Mouse (Mus musculus) retina, postnatal 7 days (tissue): ENCODE results near the gene Gclc.

Experiments
- DNase-seq: peaks from one replicate; pipeline ENCODE4 v3.0.0-alpha.2; 2012; ENCODE audit warnings: low read depth, low spot score

The Gclc gene

DNA sequence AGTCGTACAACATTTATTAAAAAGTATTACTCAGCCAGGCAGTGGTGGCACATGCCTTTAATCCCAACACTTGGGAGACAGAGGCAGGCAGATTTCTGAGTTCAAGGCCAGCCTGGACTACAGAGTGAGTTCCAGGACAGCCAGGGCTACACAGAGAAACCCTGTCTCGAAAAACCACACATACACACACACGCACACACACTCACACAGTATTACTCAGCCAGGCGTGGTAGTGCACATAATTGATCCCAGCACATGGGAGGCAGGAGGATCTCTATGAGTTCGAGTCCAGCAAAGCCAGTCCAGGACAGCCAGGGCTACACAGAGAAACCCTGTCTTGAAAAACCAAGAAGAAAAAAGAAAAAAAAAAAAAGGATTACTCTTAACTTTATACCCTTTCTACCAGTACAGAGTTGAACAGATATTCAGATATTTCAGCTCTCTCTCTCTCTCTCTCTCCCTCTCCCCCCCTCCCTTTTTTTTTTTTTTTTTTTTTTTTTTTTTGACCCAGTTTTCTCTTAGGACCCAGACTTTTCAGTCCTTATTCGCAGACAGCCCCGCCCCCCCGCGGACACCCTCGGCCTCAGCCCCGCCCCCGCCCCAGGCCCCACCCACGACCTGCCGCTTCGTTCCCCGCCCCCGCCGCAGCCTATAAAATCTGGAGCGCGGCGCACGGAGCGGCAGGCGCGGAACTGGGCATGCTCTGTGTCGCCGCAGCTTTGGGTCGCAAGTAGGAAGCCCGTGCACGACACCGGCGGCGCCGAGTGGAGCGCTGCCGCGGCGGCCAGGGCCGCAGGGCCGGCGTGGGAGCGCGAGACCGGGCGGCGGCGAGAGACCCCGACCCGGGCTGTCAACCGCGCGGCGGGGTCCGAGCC is at the start of gene Gclc:
Gclc (plus strand) TSS at position 683 of the 875 bp plus-strand sequence.
- DNase-seq, result peak; percentile 85

- no peak for DNase-seq
These were observed 47.8 kb upstream of the Gclc start for GRCm38 (mm10) chr9:77706515-77706914.

- no peak for DNase-seq
These were observed 46.7 kb upstream of the Gclc start for GRCm38 (mm10) chr9:77707433-77708139.

DNA sequence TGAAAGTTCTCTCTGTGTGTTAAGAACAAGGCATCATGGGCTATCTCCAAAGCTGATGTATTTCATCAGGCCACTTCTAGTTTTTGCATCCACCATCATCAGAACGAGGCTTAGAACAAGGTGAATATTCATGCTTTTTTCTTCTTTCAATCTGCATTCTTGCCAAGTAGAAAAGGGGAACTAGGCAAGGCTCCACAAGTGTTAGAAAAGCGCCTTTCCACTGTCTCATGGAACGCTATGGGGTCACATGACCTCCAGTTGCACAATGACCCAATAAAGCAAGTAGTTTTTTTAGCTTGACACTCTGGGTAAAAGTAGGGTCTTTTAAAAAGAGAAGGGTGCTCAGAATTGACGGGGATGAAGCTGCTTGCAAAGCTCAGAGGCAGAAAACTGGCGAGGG is 45.4 kb upstream of the Gclc start:
- no peak for DNase-seq

GRCm38 (mm10) chr9:77711021-77711569 is 43.2 kb upstream of the Gclc start:
- no peak for DNase-seq

GRCm38 (mm10) chr9:77712816-77713215 is 41.5 kb upstream of the Gclc start:
- no peak for DNase-seq

GRCm38 (mm10) chr9:77713301-77713700 is 41.0 kb upstream of the Gclc start:
- no peak for DNase-seq

DNA sequence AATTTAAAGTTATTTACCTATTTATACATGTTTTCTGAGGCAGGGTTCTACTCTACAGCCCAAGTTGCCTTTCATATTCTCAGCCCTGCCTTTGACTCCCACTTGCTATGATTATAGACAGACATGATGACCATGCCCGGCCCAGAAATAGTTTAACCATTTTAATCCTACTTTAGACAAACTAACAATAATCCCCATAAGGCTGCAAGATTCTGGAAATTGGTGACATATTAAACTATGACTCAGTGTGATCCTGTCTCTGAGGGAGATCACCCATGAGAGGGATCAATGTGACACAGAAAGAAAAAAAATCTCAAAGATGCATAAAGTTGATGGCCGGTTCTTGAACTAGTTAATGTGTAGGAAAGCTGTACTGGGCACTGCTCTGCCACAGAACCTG is 39.1 kb upstream of the Gclc start:
- no peak for DNase-seq

DNA sequence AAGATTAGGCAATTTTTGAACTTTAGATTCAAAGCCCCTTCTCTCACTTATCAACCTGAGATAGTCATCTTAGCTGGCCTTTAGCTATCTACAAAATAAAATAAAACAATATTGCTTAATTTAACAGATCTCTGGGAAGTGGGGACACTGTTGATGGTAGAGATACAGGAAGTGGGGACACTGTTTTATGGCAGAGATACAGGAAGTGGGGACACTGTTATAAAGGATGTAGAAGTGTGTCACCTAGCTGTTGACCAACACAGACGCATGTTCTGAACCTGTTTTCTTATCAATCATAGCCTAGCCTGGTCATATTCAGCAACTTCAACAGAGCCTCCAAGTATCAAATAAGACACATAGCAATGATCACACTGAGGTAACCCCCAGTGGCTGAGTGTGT is 38.3 kb upstream of the Gclc start:
- no peak for DNase-seq

DNA sequence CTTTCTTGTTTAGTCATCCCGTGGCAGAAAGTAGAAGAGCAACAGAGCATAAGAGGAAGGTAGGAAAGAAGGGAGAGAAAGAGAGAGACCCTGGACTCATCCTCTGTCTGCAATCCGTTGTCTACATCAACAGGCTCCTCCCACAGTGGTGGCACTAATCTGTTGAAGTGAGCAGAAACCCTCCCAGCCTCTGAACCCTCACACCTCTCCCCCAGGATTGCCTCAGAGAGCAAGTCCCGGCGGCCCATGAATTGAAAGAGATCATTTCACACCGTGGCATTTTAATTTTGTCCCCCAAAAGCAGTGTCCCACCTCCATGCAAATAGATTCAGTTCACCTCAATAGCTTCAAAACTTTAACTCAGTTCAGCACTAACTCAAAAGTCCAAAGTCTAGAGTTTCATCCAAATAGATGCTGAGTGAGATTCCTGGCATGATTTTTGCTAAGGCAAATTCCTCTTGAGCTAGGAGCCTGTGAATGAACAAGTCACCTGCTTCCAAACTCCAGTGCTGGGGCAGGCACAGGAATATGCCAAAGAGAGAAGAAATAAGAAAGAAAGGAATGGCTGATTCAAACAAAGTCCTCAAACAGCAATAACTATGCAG is 36.4 kb upstream of the Gclc start:
- no peak for DNase-seq

GRCm38 (mm10) chr9:77718816-77719411 is 35.4 kb upstream of the Gclc start:
- no peak for DNase-seq

GRCm38 (mm10) chr9:77719675-77720074 is 34.7 kb upstream of the Gclc start:
- no peak for DNase-seq

DNA sequence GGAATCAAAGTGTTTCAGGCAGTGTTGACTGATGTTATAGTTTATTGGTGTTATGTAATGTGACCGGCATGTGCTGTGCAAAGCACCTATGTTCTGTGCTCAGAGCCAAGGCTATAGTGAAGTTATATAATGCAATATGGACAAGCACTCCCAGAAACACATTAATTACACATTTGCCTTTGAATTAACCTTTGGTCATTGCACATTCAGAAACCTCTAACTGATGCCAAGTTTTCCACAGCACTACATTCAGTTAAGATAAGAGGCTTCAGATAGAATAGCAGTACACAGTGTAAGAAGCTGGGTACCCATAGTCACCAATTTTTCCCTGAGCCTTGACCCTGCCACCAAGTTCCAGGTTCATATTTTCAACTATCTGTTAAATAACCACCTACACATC is 32.0 kb upstream of the Gclc start:
- DNase-seq, result no peak

GRCm38 (mm10) chr9:77724216-77724615 is 30.1 kb upstream of the Gclc start:
- DNase-seq, result no peak

DNA sequence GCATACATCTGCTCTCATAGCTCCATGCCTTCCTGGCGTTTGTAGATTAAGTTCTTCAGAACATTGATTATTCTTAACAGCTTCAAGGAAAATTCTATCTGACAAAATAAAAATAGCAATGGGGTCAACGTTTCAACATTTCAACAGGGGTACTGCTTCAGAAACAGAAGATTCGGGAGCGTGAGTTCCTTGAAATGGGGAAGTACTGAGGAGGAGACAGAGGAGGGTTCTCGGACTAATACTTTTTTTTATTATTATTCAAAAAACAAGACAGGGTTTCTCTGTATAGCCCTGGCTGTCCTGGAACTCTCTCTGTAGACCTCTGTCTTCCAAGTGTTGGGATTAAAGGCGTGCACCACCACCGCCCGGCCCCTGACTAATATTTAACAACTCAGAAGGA is 28.9 kb upstream of the Gclc start:
- DNase-seq, result no peak

- no peak for DNase-seq
These were observed 28.2 kb upstream of the Gclc start for GRCm38 (mm10) chr9:77726018-77726684.

DNA sequence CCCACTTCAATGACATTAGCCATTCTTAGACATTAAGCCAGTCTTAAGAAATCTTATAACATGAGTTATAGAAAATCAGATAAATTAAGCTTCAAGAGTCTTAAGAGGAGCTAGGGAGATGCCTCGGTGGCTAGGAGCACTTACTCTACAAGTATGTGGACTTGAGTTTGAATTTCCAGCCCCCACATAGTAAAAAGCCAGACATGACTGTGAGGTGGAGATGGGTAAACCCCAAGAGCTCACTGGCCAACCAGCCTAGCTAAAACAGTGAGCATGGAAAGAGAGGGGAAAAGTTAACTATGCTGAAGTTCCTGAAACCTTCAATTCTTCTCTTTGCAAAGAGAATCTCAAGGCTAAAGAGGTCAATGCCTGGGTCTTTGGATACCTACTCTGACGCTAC is 27.3 kb upstream of the Gclc start:
- DNase-seq, result no peak

DNA sequence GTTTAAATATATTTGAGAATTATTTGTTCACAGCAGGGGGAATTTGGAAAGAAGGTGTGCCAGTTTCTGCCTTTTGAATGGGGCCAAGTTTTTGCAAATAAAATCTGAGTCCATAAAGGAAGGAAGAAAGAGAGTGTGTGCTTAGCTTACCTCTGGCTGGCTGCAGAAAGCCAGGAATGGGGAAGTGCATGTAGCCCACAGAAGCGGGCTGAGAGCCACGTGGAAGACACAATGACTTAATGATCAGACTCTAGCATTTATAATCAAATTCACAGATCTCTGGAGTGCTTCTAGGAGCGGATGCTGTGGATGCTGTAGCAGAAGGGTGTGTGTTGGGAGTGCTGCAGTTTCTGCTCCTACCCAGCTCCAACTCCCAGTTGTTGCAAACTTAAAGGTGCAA is 22.3 kb upstream of the Gclc start:
- DNase-seq, result no peak

GRCm38 (mm10) chr9:77737298-77738041 is 16.9 kb upstream of the Gclc start:
- DNase-seq, result no peak

GRCm38 (mm10) chr9:77741452-77741851 is 12.9 kb upstream of the Gclc start:
- DNase-seq, result no peak

- DNase-seq, result no peak
These were observed 9.5 kb upstream of the Gclc start for GRCm38 (mm10) chr9:77744798-77745197.
